In the genomic region with DNA sequence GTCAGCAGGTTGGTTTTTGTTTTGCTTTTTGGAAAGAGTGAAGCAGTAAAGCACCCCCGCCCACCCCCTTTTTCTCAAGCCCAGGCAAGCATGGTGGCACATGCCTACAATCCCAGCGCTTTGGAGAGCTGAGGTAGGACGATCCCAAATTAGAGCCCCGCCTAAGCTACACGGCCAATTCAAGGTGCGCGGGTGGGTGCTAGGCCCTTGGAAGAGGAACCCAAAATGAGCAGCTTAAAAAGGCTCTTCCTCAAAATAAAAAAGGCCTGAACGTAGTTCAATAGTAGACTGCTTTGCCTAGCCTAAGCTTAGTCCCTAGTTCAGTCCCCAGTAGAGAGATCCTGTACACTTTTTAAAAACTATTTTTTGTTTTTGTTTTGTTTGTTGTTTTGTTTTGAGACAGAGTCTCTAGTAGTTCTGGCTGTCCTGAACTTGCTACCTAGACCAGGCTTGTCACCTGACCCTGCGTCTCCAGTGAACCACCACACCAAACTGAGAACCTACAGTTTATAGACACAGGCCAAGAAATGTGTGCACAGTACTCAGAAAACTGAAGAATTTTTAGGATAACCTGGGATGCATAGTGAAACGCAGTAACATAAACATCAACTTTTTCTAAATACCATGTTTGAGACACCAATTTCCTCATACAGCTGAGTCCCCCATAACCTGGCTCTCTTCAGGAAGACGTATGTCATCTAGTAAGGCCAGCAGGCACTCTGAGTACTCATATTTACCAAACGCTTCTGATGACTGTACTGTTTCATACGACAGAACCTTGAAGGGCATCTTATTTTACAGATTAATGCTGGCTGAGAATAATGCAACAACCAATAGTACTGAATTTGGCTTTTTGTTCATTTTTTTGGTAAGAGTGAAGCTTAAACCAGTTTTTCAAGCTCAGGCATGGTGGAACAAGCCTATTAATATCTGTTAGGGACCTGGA, we compare ENCODE assay signal across 9 mouse cellular contexts. TPM values are rescaled to one million over a fixed set of nuclear protein-coding genes. Genes with fewer than 3 reads are reported as not detected.
A peak's percentile ranks its signal among the peaks of the same experiment; 100 is the strongest.
DNase-seq lines count a peak whose midpoint lies in the region; ATAC-seq and TF ChIP-seq lines count a peak whose summit lies in the region.
"Had no signal": no experiment of that assay in that cellular context is flagged by ENCODE, and none has a peak within 500 bp of the region (broad histone marks: within the 10 kb centered on the region; RNA-seq: fewer than 3 reads in every experiment).

No protein-coding gene starts in this region.

- DNase-seq in heart, postnatal 14 days = no peak
- peak; percentile 57 for DNase-seq in midbrain, embryonic 11.5 days (ENCODE audit: low spot score, missing footprints)
- no peak for DNase-seq in layer of hippocampus, adult 11-12 months (ENCODE audit: low spot score)
- DNase-seq in adrenal gland, postnatal 14 days = no peak
- DNase-seq in frontal cortex, postnatal 36 days (ENCODE audit: low spot score in 2 of 2) = no peak

- no peaks in the 10 kb centered on the region for H3K27me3 ChIP-seq in heart, embryonic 14.5 days (ENCODE audit: control insufficient read depth, insufficient read depth, low read length)
- H3K27me3 ChIP-seq in ES-Bruce4 (ENCODE audit: control insufficient read depth, insufficient read depth, low read length, poor library complexity, severe bottlenecking) = no peaks in the 10 kb centered on the region
- H3K27me3 ChIP-seq in heart, embryonic 16.5 days (ENCODE audit: control insufficient read depth, insufficient read depth, low read length) = no peaks in the 10 kb centered on the region
- no peaks in the 10 kb centered on the region for H3K27me3 ChIP-seq in midbrain, embryonic 11.5 days (ENCODE audit: control insufficient read depth, insufficient read depth, low read length)
- H3K27me3 ChIP-seq: Patski had no signal

- no peak for TF ChIP-seq EP300 in ES-Bruce4 (IDR thresholded peaks at IDR 0.05; ENCODE audit: insufficient read depth, low read depth, low read length)

- H3K36me3 ChIP-seq in heart, embryonic 14.5 days (ENCODE audit: control insufficient read depth, insufficient read depth, low read length) = 0 out of 2 replicates have a peak, but pooled peaks cover 8% of the 10 kb centered on the region
- 0 out of 2 replicates have a peak, but pooled peaks cover 5% of the 10 kb centered on the region for H3K36me3 ChIP-seq in ES-Bruce4 (ENCODE audit: control insufficient read depth, insufficient read depth, low read length, poor library complexity, severe bottlenecking)
- H3K36me3 ChIP-seq in heart, embryonic 16.5 days (ENCODE audit: control insufficient read depth, insufficient read depth) = no peaks in the 10 kb centered on the region
- H3K36me3 ChIP-seq in midbrain, embryonic 11.5 days (ENCODE audit: control insufficient read depth, insufficient read depth, low read length) = no peaks in the 10 kb centered on the region

- H3K9ac ChIP-seq in heart, embryonic 14.5 days (ENCODE audit: low read length) = peak overlapping the region; percentile 98
- H3K9ac ChIP-seq in ES-Bruce4 (ENCODE audit: low read depth, poor library complexity, severe bottlenecking) = peak overlapping the region; percentile 93
- peak overlapping the region; percentile 97 for H3K9ac ChIP-seq in heart, embryonic 16.5 days (ENCODE audit: low read length)
- peak overlapping the region; percentile 82 for H3K9ac ChIP-seq in midbrain, embryonic 11.5 days (ENCODE audit: low read length)

- no peak for TF ChIP-seq CTCF in ES-Bruce4 (IDR thresholded peaks at IDR 0.05; ENCODE audit: low read depth, low read length)

- no peaks in the 10 kb centered on the region for H3K9me3 ChIP-seq in heart, embryonic 14.5 days (ENCODE audit: control insufficient read depth, low read length)
- H3K9me3 ChIP-seq in ES-Bruce4 (replicated peaks; ENCODE audit: control insufficient read depth, insufficient read depth, low read length, poor library complexity, severe bottlenecking) = no peaks in the 10 kb centered on the region
- no peaks in the 10 kb centered on the region for H3K9me3 ChIP-seq in heart, embryonic 16.5 days (replicated peaks; ENCODE audit: control insufficient read depth, low read length)
- no peaks in the 10 kb centered on the region for H3K9me3 ChIP-seq in midbrain, embryonic 11.5 days (ENCODE audit: control insufficient read depth, low read length)

- peaks cover 5 to 56% of the 10 kb centered on the region in 2 experiments; a peak in 3 of 4 replicates for H3K4me1 ChIP-seq in heart, embryonic 14.5 days (ENCODE audit: control insufficient read depth in 2 of 2, insufficient read depth in 2 of 2, low read length in 2 of 2)
- peaks cover 1% of the 10 kb centered on the region for H3K4me1 ChIP-seq in ES-Bruce4 (ENCODE audit: control insufficient read depth, insufficient read depth, low read length)
- H3K4me1 ChIP-seq in heart, embryonic 16.5 days (ENCODE audit: control insufficient read depth, insufficient read depth, low read length) = peaks cover 37% of the 10 kb centered on the region
- peaks cover 12% of the 10 kb centered on the region; the same call in 1 of the 2 replicates for H3K4me1 ChIP-seq in midbrain, embryonic 11.5 days (ENCODE audit: control insufficient read depth, insufficient read depth, low read length)

- peak overlapping the region; percentile 87 for H3K4me2 ChIP-seq in heart, embryonic 14.5 days (ENCODE audit: low read length)
- H3K4me2 ChIP-seq in heart, embryonic 16.5 days (ENCODE audit: low read depth, low read length) = peak overlapping the region; percentile 75
- H3K4me2 ChIP-seq in midbrain, embryonic 11.5 days = peak overlapping the region; percentile 49

- peak overlapping the region; percentile 56 to 99 for H3K27ac ChIP-seq in heart, embryonic 14.5 days (replicated peaks in 1 of 2; ENCODE audit: control insufficient read depth in 1 of 2, insufficient read depth in 1 of 2, low read depth in 2 of 2, low read length in 2 of 2)
- H3K27ac ChIP-seq in ES-Bruce4 (ENCODE audit: insufficient read depth, low read length) = peak overlapping the region; percentile 64
- peak overlapping the region; percentile 97 for H3K27ac ChIP-seq in heart, embryonic 16.5 days (ENCODE audit: low read length)
- no peak overlapping the region for H3K27ac ChIP-seq in midbrain, embryonic 11.5 days (ENCODE audit: low read depth, low read length)

- no peak for ATAC-seq in heart, embryonic 14.5 days (ENCODE audit: insufficient number of reproducible peaks, insufficient read depth, low FRiP score, low read depth)
- ATAC-seq in heart, embryonic 16.5 days (replicated peaks; ENCODE audit: extremely low read depth, insufficient read depth, low FRiP score) = no peak
- ATAC-seq in midbrain, embryonic 11.5 days (ENCODE audit: low FRiP score) = no peak
- ATAC-seq: Patski had no signal

- WGBS in heart, embryonic 14.5 days = 64% methylated on average over 13 of the region's 13 CpGs
- WGBS in heart, embryonic 16.5 days = 54% methylated on average over 13 of the region's 13 CpGs
- whole genome bisulfite sequencing in midbrain, embryonic 11.5 days = 83% methylated on average over 13 of the region's 13 CpGs

- peak overlapping the region; percentile 60 to 77 for H3K4me3 ChIP-seq in heart, embryonic 14.5 days (ENCODE audit: control insufficient read depth in 1 of 2, insufficient read depth in 1 of 2, low read depth in 1 of 2, low read length in 2 of 2)
- H3K4me3 ChIP-seq in ES-Bruce4 (ENCODE audit: low read depth, low read length) = peak overlapping the region; percentile 93
- H3K4me3 ChIP-seq in heart, embryonic 16.5 days (ENCODE audit: low read length) = peak overlapping the region; percentile 89
- peak overlapping the region; percentile 69 for H3K4me3 ChIP-seq in midbrain, embryonic 11.5 days (ENCODE audit: low read depth, low read length)

- no peak for TF ChIP-seq POLR2A in ES-Bruce4 (IDR thresholded peaks at IDR 0.05; ENCODE audit: insufficient read depth, low read length)

- intact Hi-C loops in heart, postnatal 14 days (cut with DNase I) = no loop called here

RNA-seq across cellular contexts. Expression of gene Ina, which starts 54.1 kb away (rescaled TPM):
- 0.30 TPM in 1 of 2 replicates, not detected in the other for polyA plus RNA-seq in heart, embryonic 14.5 days (2014; fragmentation: Nextera tagmentation; extraction: Ambion mirVana)
- not detected for total RNA-seq in heart, postnatal 14 days (2021)
- polyA plus RNA-seq in ES-Bruce4 (2011; ENCODE audit: insufficient read depth, insufficient read length, low read depth, missing spikeins) = 21.2 and 21.9 TPM in 2 replicates
- polyA plus RNA-seq in heart, embryonic 16.5 days (2015; fragmentation: Nextera tagmentation; extraction: Ambion mirVana) = 0.37 and 0.41 TPM in 2 replicates
- 179 and 186 TPM in 2 replicates for polyA plus RNA-seq in midbrain, embryonic 11.5 days (2014; fragmentation: Nextera tagmentation; extraction: Ambion mirVana)
- 7.5 and 9.6 TPM in 2 replicates for total RNA-seq in adrenal gland, postnatal 14 days (2021)

RNA-seq across cellular contexts. Expression of gene Nt5c2, which starts 54.6 kb away (rescaled TPM):
- polyA plus RNA-seq in heart, embryonic 14.5 days (2014; fragmentation: Nextera tagmentation; extraction: Ambion mirVana) = 115 and 126 TPM in 2 replicates
- 10 to 100 TPM; 64.9 to 75.1 TPM for total RNA-seq in heart, postnatal 14 days (2021)
- 62.4 and 76.9 TPM in 2 replicates for polyA plus RNA-seq in ES-Bruce4 (2011; ENCODE audit: insufficient read depth, insufficient read length, low read depth, missing spikeins)
- polyA plus RNA-seq in heart, embryonic 16.5 days (2015; fragmentation: Nextera tagmentation; extraction: Ambion mirVana) = 136 and 142 TPM in 2 replicates
- polyA plus RNA-seq in midbrain, embryonic 11.5 days (2014; fragmentation: Nextera tagmentation; extraction: Ambion mirVana) = 73.5 and 79.6 TPM in 2 replicates
- 79.8 and 82.3 TPM in 2 replicates for total RNA-seq in adrenal gland, postnatal 14 days (2021)

Comparison
In these comparisons a context has a peak if more than half of its experiments do, and no peak if none do; other contexts are left out.
1. RNA of gene Ina, which starts 54.1 kb away (polyA plus RNA-seq): 179 to 186 TPM in midbrain, embryonic 11.5 days and 21.2 to 21.9 TPM in ES-Bruce4; 0.37 to 0.41 TPM in heart, embryonic 16.5 days and 0.30 TPM in heart, embryonic 14.5 days; every median in the first group is over 10 times any median in the second.
2. Peak in every context shown above with its lines, with median percentiles within 50 percentile points of each other: H3K4me2 ChIP-seq, H3K4me3 ChIP-seq and H3K9ac ChIP-seq.